Mouse (Mus musculus): ENCODE measurements around the gene Nacad. TPM values are rescaled to one million over a fixed set of nuclear protein-coding genes. Genes with fewer than 3 reads are reported as not detected.
A peak's percentile ranks its signal among the peaks of the same experiment; 100 is the strongest.

The Nacad gene
- total RNA-seq, 2 experiments from 2014 or later = 43.8 to 44.9 TPM

GRCm38 (mm10) chr11:6586660-6587059 is 19.2 kb downstream of the Nacad start:
- DNase-seq (ENCODE audit: extremely low spot score in 1 of 2, low spot score in 1 of 2) = no peak

- no peak for DNase-seq (ENCODE audit: extremely low spot score in 1 of 2, low spot score in 1 of 2)
These were observed 20.1 kb downstream of the Nacad start for GRCm38 (mm10) chr11:6585748-6586147.

GRCm38 (mm10) chr11:6581560-6581959 is 24.3 kb downstream of the Nacad start:
- DNase-seq (ENCODE audit: extremely low spot score in 1 of 2, low spot score in 1 of 2) = no peak

GRCm38 (mm10) chr11:6580065-6580750 is 25.6 kb downstream of the Nacad start:
- no peak for DNase-seq (ENCODE audit: extremely low spot score in 1 of 2, low spot score in 1 of 2)

- no peak for DNase-seq (ENCODE audit: extremely low spot score in 1 of 2, low spot score in 1 of 2)
These were observed 26.5 kb downstream of the Nacad start for GRCm38 (mm10) chr11:6579361-6579760.

- DNase-seq (ENCODE audit: extremely low spot score in 1 of 2, low spot score in 1 of 2) = no peak
These were observed 29.7 kb downstream of the Nacad start for GRCm38 (mm10) chr11:6576151-6576550.

GRCm38 (mm10) chr11:6569410-6569777 is 36.5 kb downstream of the Nacad start:
- DNase-seq (ENCODE audit: extremely low spot score in 1 of 2, low spot score in 1 of 2) = peak in 1 of 2 experiments; percentile 21

GRCm38 (mm10) chr11:6568584-6569409 is 37.1 kb downstream of the Nacad start:
- peak in 1 of 2 experiments; percentile 26 for DNase-seq (ENCODE audit: extremely low spot score in 1 of 2, low spot score in 1 of 2)

GRCm38 (mm10) chr11:6567951-6568350 is 37.9 kb downstream of the Nacad start:
- DNase-seq (ENCODE audit: extremely low spot score in 1 of 2, low spot score in 1 of 2) = no peak

GRCm38 (mm10) chr11:6566496-6566895 is 39.4 kb downstream of the Nacad start:
- no peak for DNase-seq (ENCODE audit: extremely low spot score in 1 of 2, low spot score in 1 of 2)

GRCm38 (mm10) chr11:6563201-6563600 is 42.7 kb downstream of the Nacad start:
- DNase-seq (ENCODE audit: extremely low spot score in 1 of 2, low spot score in 1 of 2) = no peak

- DNase-seq (ENCODE audit: extremely low spot score in 1 of 2, low spot score in 1 of 2) = no peak
These were observed 43.5 kb downstream of the Nacad start for GRCm38 (mm10) chr11:6562359-6562758.

GRCm38 (mm10) chr11:6561474-6561873 is 44.4 kb downstream of the Nacad start:
- DNase-seq (ENCODE audit: extremely low spot score in 1 of 2, low spot score in 1 of 2) = no peak

GRCm38 (mm10) chr11:6560655-6561360 is 45.0 kb downstream of the Nacad start:
- no peak for DNase-seq (ENCODE audit: extremely low spot score in 1 of 2, low spot score in 1 of 2)

- no peak for DNase-seq (ENCODE audit: extremely low spot score in 1 of 2, low spot score in 1 of 2)
These were observed 45.9 kb downstream of the Nacad start for GRCm38 (mm10) chr11:6559996-6560395.

- DNase-seq (ENCODE audit: extremely low spot score in 1 of 2, low spot score in 1 of 2) = no peak
These were observed 47.6 kb downstream of the Nacad start for GRCm38 (mm10) chr11:6558234-6558633.

GRCm38 (mm10) chr11:6550201-6550600 is 55.7 kb downstream of the Nacad start:
- no peak for DNase-seq (ENCODE audit: extremely low spot score in 1 of 2, low spot score in 1 of 2)

- DNase-seq (ENCODE audit: extremely low spot score in 1 of 2, low spot score in 1 of 2) = no peak
These were observed 56.1 kb downstream of the Nacad start for GRCm38 (mm10) chr11:6549770-6550169.

Data from layer of hippocampus, postnatal 25 days (tissue).